Mouse (Mus musculus) thymus, adult 18-20 months (tissue): Measurements from ENCODE around the gene Palm2.

ENCODE experiments used
- DNase-seq, 2 experiments: peaks; one replicate each; pipeline ENCODE4 v3.0.0; 2022; ENCODE audit warnings: mixed read lengths in 2 of 2

Palm2 gene

DNA sequence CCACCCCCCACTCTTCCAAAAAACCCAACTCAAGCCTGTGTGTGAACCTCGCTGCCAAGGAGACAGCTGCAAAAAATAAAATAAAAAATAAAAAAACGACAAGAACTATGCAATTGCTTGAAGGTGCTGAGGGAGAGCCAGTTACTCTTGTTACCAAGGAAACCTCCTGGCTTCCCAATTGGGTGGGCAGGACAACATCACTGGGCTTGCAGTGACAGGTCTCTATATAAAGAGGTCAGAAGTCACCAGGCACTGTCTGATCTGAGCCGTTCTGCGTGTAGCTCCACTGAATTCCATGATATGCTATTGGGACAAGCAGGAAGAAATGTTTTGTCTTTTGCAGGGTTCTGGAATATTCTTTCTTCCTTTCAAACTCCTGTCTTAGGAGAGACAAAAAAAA is 282.7 kb downstream of the Palm2 start:
- DNase-seq, result no peak

DNA sequence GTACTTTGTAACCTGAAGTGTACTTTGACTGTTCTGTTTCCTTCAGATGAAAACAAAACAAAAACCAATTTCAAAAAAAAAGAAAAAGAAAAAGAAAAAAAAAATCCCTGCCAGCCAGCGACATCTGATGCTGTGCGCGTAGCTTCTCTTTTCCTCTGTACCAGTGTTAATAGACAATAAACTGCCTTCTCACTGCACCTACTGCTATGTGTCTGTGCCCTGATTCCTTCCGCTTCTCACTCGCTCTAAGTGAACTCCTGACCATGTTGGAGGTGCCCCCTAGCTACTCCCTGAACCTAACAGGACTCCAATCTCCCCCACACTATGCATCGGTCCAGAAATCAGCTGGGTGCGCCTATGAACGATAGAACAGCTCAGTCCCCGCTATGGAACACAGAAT is 283.3 kb downstream of the Palm2 start, which contains the start of gene Akap2:
TSS of gene Akap2 (plus strand) at position 304 of the 400 bp plus-strand sequence.
- DNase-seq, result no peak

DNA sequence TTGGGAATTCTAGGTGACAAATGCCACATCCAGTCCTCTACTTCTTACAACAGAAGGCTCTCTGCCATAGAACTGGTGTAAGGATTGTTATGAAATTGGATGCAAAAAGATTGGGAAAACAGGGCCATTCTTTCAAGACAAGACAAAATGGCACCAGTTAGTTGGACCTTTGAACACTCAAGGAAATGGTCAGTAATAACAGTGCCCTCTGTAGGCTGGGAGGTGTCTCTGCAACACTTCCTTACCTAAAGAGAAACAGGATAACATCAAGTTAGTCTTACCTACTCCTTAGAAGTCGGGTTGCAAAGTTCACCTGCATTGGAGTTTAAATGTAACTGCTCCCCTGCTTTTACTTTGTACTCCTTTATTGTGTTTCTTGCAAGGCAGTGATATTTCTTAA is 285.3 kb downstream of the Palm2 start:
- DNase-seq, result no peak

DNA sequence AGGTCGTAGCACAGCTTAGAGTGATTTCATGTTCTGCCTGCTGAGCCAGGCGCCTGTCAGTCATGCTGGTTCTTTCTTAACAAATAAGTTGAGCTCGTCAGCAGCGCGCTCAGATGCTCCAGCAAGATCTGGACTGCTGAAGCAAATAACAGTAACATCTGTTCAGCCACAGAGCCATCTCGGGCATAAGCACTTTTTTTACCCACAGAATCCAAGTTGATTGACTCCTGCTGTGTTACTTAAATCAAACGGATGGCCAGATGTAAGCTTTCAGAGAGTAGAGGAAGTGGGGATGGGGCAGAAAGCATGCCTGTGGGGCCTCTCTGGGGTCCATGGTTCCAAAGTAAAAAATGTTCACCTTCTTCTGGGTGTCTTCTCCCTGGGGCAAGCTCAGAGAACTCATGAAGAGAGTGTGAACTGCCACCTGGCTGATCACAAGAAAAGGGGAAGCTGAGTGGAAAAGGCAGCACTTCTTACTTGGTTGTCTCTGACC is 286.9 kb downstream of the Palm2 start:
- peak in 1 of 2 experiments; percentile 39 for DNase-seq

DNA sequence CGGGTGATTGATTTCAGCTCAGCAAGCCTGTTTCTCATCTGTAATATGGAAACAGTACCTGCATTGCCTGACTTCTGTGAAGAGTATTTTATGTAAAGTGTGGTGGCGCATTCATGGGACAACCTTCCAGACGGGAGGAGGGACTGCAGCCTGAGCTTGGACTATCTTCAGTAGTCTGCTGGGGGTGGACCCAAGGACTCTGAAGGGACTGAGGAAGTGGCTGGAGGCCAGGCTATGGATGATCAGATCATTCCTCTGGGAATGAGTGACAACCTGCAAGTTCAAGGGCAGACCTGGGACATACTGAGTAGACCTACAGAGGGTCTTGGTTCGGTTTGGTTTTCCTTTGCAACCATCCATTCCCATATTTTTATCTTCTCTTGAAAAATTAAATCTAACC is 288.2 kb downstream of the Palm2 start:
- DNase-seq, result no peak

DNA sequence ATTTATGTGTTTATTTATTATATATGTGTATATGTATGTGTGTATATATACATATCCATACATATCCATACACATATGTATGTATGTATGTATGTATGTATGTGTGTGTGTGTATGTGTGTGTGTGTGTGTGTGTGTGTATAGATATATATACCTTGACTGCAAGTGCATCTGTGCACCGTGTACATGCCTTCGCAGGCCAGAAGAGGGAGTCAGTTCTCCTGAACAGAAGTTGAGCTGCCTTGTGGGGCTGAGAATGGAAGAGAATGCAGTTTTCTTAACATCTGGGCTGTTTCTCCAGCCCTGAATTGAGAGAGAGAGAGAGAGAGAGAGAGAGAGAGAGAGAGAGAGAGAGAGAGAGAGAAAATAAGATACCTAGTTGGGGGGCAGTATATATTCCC is 289.6 kb downstream of the Palm2 start:
- DNase-seq, result peak in 1 of 2 experiments; percentile 25

DNA sequence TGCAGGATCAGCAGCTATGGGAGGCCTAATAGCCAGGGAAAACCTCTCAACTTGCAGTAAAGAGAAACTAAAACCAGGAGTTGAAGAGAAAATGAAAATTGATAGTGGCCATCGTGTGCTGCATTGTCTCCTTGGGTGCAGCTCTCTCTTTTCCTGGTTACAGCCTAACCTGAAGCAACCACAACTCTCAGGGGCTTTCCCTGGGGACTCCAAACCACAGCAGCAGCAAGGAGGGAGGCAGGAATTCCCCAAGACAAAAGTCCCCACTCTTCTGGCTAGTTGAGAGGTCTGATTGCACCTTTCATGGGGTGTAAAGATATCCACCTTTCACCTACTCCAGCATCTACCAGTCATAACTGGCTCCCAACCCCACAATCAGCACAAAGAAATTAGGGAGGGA is 291.5 kb downstream of the Palm2 start:
- DNase-seq, result no peak

DNA sequence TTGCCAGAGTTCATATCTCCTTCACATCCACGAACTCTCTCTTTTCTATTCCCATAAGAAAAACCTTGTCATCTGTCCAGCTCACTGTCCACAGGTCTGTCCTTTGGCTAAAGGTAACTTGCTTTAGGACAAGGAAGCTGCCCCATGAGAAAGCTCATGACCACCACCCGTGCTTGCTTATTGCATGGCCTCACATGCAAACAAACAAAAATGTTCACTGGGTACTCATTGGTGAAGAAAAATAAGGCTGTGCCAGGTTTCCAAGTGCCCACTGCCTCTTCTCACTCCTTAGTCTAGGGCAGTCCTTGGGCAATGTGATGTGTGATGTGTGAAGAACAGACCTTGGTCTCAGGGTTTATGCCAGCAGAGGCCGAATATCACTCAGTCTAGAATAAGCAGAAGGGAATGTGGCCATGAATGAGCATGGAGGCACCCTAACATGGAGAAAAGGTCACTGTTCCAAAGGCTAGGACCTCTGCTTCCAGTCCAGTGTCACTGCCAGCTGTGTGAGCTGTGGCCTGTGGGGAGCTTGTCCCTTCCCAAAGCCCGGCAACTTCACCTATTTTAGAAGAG is 294.6 kb downstream of the Palm2 start:
- DNase-seq, result no peak

DNA sequence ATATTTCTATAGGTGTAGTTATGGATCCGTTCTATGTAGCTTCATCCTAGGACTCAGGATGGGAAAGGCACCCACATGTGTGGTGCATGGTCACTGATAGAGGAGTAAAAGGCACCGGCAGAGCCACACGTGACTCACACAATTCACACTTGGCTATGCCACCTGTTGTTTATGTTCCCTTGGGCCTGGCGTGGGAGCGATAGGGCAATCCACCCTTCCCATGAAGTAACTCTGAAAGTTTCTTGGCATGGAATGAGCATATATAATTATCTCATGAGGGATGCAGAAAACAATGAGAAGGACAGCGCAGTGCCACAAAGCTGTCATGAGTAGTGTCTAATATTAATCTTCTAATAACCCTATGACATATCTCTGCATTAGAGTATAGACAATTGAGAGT is 296.0 kb downstream of the Palm2 start:
- DNase-seq, result no peak

DNA sequence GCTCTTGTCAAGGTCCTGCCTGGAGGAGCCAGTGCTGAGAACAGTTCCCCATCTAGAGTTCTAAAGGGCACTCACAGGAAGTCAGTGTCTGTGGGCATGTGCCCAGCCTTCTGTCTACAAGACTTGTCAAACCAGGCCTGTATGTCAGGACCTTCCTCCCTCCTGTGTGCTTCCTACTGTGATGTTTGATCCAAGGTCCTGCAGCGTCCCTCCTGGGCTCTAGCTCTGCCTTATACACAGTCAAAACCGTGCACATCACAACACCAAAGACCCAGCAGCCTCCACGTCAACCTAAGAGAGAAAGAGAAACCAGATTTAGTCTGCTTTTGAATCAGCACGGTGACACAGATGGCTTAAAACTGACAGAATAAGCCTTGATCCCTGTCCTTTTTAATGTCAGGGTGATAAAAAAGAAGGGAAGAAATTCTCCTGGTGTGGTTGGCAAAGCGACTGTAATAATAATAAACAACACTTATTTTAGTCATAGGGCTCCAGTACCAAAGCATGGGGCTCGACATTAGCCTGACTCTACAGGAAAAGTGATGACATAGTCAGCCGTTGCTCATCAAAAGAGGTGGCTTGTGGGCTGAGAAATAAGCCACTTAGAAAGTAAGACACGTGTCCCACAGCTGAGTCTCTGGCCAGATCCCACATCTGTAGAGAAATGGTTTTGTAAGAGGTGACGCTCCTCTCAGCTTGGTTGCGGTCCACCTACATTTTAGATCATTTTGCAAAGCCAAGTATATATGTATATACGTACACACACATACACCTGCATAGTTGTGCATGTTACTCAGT is 297.0 kb downstream of the Palm2 start:
- peak in 1 of 2 experiments; percentile 31 for DNase-seq

DNA sequence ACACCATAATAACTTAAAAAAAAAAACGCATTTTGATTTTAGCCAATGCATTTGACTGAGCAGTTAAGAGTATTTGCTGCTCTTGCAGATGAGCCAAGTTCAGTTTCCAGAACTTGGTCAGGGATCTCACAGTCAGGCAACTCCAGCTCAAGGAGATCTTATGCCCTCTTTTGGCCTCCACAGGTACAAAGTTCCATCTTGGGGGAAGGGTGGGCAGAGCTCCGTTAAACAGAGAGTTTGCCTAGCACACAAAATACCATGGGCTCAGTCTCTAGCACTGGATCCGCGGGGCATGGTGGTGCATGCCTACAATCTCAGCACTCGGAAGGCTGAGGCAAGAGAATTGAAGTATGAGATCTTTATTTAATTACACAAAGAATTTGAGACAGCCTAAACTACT is 298.3 kb downstream of the Palm2 start:
- no peak for DNase-seq

DNA sequence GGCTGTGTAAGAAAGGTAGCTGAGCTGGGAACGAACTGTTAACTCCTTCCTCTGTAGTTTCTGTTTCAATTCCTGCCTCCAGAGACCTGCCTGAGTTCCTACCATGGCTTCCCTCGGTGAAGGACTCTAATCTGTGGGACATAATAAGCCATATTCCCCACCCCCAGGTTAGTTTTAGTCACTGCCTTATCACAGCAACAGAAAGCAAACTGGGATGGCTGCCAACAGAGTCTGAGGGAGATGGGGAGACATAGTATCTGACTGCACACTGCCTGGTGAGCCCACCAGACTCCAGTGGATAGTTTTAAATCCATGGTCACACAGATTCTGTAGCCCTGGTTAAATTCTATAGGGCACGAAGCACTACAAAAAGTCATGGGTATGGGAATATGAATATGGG is 299.4 kb downstream of the Palm2 start:
- DNase-seq, result no peak

DNA sequence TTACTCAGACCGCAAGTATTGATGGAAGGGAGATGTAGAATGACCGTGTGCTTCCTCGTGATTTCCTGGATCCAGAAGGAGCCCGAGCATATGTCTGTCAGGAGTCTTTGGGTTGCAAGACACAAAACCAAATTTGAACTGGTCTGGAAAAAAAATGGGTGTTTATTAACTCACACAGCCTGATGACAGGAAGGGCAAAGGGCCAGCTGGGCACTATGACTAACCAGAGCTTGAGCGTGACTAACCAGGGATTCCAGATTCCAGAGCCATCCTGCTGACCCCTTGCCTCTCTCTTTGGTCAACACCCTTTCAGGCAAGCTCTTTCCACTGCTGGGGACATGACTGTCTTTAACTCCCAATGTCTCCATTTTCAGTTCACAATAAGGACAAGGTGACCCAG is 301.4 kb downstream of the Palm2 start:
- no peak for DNase-seq

DNA sequence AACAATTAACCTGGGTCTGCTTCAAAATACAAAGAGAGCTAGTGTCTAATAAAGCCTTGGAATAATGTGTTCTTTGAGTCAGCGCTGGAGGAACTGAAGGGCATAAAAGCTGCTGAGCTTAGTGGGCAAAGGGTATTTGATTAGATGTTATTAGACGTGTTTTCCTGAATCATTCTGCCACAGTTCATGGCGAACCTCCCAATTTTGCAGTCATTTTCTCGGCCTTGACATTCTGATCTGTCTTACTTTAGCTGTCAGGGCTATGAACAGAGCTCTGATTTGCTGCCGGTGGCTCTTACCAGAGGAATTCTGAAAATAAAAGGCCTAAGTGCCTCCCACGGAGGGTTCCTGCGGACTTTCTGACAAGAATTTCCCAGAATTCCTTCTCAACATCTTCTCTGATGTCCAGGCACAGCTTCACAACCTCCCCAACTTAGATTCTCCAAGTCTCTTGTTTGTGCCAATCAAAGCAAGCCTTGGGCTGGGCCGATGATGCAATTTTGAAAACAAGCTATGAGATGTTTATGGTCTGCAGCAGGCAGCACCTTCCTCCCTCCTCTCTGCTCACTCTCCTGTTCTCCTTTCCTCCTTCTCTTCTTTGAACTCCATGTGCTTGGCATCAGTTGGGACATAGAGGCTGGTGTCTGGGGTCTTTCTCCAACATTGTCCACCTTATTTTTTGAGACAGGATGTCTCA is 305.0 kb downstream of the Palm2 start:
- no peak for DNase-seq

DNA sequence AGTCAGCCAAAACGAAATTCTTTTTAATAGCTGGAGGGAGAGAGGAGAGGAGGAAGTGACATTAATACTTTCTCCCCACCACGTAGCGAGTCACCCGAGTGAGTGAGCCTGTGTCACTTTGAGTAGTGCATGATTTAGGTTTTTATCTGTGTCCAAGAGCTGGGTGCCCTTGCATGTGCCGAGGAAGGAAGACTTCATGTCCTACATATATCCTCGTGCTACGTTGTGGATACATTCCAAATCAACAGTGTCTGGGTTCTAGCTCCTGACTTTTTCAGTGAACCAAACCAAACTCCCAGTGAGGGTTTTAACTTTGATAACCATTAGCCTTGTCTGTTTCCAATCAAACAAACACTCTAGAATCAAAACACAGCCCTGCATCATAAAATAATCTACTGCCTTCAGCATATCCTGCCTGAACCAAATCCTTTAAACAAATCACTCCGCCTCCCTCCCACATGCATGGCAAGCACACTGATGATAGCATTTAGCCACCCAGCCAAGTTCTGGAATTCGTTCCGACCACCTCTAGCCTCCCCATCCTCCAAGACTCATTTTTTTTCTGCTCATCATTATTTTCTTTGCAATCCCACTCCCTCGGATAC is 309.4 kb downstream of the Palm2 start:
- no peak for DNase-seq

DNA sequence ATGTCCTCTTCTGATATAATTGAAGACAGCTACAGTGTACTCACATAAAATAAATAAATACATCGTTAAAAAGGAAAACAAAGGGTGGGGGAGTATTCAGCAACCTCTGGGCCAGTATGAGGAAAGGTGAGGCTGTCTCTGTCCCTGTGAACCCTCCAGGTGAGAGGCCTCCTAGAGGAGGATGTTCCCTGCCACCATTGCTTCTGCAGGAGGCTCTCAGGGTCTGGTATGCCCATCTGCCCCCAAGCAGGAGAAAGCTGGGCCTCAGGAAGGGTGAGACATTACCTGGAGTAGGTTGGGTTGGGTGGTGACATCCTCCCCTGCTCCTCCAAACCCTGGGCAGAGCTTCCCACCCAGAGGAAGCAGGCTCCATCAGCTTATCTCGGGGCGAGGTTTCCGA is 316.6 kb downstream of the Palm2 start:
- DNase-seq, result no peak

DNA sequence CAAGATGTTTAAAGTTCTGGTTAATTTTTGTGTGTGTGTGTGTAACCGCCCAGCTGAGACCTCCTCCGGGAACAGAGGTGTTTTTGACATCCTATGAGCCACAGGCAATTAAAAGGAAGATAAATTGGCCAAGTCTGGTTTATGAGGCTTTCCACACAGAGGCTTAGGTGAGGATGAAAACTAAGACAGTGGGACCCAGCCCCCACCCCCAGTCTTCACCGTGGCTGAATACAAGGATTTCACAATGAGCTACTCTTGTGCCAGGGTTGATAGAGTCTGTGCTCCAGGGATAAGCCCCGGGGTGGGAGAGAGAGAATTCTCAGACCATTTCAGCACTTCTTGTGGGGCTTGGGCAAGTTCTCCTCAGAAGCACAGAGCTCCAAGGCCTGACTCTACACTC is 317.0 kb downstream of the Palm2 start:
- no peak for DNase-seq

DNA sequence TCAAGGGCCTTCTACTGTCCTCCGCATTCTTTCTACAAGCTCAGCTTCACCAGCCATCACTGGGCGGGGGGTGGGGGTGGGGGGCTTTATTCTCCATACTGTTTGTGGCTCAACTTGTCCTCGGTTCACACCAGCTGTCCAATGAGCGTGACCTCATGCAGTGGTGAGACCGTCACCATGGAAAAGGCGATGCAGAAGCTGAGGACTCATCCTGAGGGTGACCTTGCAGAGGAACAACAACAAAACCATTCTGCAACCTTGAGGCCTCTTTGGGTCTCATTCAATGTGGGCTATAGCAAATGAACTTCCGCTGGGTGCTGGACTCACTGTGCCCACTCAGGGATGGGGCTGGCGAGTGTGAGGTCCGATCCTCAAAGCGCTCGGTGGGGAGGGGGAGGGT is 317.5 kb downstream of the Palm2 start:
- DNase-seq, result no peak

DNA sequence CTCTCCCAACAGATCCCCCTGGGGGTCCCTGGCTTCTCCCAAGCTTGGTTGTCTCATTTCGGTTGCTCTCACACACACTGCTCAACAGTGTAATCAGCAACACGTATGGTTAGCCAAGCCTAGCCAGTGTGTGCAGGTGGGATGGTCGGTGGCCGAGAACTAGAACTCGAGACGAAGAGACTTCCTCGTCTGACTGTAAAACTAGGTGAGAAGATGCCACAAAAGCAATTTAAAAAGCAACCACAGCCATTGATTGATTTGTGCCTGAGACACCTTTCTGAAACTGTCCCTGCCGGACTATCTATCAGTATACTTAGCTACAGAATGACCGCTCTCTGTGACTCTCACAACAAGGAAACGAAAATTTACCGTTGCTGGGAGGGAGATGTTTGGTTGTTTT is 321.0 kb downstream of the Palm2 start:
- DNase-seq, result no peak

DNA sequence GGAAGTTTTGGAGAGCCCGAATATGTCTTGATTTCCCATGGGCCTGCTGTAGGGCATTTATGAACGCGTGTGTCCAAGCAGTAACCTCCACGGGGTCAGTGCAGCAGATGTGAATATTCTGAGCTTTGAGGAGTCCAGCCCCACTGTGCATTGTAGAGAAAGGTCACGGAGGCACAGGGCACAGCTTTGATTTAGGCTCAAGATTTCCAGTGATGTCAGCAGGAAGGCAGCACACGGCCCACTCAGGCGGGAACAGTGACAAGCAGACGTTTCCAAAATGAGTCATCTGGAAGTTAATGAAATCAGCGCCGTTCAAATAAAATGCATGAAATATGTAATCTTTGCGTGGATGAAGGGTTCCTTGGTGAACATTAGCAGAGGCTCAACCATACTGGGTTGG is 323.9 kb downstream of the Palm2 start:
- no peak for DNase-seq
